Mouse (Mus musculus) kidney, postnatal 4 days (tissue): ENCODE measurements around the gene Atf6.
A peak's percentile ranks its signal among the peaks of the same experiment; 100 is the strongest.

Experiments used
- DNase-seq, 2 experiments: peaks; one replicate each; pipeline ENCODE4 v3.0.0; 2021; ENCODE audit warnings: mixed read lengths in 2 of 2

The Atf6 gene

DNA sequence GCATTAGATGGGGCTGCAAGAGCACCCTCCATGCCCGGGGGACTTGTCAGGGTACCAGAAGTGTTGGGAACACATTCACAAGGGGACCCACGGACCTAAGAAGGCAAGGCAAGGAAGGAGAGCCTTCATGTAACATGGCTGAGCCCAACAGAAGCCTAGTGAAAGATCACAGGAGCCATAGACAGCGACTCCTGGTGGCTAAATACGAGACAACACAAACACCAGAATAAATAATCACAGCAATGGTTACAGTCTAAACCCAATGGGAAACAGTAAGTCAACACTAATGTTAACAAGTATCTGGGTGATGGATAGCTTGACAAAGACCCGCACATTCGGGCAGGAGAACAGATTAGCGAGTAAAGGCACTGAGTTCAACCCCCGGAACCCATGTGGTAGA lies 23.2 kb downstream of the Atf6 start:
- peak; percentile 24 to 29 for DNase-seq

DNA sequence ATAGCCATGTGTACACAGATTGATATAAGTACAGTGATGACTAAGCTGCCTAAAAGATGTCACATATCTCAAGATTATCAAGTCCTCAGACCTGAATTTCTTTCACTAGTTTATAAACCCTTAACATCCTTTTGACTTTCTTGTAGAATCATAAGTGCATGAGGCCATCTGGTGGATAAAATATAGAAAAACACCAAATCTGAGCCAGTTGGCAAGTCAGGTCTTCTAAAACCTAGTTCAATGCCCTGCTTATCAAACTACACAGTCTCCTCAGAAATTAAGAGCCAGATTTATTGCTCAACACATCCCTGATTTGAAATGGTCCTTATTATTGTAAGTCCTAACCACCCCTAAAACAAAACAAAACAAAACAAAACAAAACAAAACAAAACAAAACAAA lies 27.9 kb downstream of the Atf6 start:
- no peak for DNase-seq

DNA sequence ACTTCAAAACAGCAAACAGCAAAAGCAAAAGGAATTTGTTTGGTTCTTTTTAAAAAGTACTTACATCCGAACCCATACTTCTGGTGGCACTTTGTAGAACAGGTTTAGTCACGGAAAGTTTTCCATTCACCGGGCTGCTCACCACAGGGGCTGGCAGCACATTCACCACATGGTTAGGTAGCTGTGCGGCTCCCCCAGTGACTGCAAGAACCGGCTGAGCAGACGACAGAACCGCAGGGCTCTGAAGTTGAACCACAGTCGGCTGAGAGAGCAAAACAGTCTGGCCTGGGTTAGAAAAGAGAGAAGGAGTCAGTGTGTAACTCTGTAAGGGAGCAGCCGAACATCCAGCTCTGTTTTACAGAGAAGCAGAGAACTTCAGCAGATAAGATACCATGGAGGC lies 32.8 kb downstream of the Atf6 start:
- peak; percentile 29 to 56 for DNase-seq

DNA sequence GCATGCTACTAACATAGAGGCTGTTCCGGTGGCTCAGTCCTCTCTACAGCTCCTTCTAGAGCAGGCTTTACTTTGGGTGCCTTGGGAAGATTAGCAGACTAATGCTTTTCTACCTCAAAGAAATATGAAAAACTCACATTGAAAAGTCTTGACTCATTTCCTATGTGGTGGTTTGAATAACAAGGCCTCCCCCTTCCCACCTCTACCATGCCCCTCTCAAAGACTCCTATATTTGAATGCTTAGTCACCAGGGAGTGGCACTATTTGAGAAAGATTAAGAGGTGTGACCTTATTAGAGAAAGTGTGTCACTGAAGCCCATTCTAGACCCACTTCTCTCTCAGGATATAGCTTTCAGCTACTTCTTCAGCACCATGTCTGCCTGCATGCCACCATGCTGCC lies 37.8 kb downstream of the Atf6 start:
- DNase-seq: no peak

DNA sequence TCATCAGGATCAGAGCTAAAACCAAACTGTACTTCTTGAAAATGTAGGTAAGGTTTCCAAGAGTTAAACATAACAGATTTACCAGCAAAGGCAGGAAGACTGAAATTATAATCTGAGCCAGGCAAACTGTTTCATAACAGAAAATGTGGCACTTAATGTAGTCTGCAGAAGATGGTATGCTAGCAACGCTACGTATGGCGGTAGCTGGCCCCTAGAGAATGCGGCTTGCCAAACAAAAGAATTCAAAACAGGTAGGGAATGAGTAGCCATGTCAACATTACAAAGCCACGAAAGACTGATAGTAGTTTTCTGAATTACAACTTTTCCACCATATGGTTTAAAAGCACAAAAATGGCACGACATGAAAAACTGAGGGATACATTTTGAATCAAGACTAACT lies 38.2 kb downstream of the Atf6 start:
- DNase-seq: no peak

DNA sequence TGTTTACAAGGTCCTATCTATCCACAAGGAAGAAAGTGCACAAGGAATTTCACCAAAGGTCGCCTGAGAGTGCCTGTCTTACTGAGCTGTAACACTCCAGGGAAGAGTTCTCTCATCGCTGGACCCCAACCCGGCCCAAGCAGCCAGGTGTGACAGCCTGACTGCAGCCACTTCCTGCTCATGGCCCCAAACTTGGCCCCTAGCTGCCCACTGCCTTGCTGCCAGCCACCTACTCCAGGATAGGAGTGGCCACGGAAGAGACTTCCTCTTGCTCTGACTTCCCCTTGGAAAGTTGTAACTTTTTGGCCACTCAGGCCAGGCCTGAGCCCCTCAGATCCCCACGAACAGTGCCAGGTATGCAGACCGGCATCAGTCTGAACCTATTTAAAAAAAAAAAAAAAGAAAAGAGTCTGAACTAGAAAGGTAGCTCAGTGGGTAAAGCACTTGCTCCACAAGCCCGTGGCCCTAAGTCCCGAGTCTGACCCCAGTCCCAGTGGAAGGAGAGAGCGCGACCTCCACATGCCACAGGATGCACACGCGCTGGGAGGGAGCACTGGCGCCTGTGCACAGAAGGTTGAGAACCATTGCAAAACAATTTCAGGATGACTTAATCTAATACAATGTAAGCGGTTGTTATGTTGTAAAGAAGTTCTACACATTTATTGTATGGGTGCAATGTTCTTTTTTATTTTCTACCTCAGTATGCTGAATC lies 47.3 kb downstream of the Atf6 start:
- peak; percentile 20 to 39 for DNase-seq

DNA sequence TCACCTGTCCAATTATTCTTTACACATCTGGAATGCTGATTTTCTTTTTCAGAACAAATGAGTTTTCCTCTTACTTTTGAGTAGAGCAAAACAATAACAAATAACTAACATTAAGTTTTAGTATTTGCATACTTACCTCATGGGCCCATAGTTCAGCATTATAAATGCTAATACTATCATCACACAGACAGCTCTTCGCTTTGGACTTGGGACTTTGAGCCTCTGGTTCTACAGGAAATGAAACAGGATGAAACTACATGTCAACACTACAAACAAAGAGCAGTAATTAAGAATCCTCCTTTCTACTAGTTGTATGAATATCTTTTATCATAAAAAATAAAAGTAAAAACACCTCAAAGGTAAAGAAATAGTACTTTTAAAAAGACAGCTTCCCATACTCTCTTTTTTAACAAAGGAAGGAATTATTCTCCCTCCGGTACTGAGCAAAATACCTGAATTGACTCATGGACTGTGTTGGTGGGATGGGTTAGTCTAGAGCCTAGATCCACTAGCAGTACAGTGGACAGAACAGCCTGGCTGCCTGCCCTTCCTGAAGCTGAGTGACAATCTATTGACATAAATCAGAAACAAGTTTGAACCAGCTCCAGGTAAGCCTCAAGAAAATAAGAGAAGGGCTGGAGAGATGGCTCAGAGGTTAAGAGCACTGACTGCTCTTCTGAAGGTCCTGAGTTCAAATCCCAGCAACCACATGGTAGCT lies 52.1 kb downstream of the Atf6 start:
- DNase-seq: no peak

DNA sequence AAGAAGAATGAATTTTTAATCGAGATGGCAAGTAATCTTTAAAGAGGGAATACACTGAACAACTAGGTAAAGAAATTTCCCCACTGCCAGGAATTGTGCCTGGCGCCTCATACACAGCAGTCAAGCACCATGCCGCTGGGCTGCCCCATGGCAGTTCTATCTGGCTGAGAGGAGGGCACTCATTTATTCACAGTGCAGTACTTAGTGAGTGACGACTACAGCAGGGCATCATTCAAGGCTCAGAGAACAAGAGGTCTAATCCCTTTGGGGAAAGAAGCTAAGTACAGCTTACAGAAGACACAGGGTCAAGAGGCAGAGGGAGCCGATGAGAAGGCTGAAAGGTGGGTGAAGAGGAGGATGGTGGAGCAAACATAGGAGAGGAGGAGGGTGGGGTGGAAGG lies 54.7 kb downstream of the Atf6 start:
- DNase-seq: no peak

DNA sequence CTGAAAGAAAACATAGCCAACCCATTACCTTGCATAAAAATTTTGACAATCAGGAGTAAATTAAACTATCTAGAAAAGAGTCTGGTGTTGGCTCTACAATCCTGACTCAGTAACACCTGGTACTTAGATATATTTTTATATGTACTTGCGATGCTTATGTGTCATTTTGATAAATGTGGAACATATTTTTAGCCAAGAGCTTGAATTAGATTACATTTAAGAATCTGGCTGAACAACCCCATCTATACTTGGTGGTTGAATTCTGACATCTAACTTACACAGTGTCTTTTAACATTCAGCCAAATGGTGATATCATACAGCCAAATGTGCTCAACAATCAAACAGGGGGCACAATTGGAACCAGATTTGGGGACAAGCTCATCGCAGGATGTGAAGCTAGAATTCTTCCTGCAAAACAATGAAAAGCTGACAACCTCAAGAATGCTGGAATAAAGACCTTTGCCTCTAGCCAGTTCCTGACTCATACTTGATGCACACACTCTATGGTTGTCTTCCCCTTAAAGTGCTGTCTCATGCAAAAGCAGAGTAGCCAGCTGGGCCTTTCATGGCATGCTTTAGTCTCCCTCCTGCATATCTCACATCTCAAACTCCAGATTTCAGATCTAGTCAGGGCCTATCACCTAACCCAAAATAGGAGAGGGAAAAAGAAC lies 59.8 kb downstream of the Atf6 start:
- no peak for DNase-seq

DNA sequence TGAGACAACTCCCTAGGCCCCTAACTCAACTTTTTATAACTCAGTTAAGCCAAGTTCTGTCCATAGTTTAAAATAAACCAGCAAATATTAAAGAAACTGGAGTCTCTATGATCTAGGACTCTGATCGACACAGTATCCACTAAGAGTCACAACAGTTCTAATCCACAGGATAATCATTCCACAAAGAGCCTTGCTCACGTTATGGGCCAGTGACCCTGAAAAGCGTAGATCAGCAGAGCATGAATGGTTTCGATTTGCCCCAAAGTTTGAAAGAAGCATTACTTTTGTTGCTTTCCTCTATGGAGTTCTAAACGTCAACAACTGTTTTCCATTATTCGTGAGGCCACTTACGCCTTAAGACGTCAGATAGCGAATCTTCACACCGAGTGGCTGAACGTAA lies 62.9 kb downstream of the Atf6 start:
- no peak for DNase-seq

DNA sequence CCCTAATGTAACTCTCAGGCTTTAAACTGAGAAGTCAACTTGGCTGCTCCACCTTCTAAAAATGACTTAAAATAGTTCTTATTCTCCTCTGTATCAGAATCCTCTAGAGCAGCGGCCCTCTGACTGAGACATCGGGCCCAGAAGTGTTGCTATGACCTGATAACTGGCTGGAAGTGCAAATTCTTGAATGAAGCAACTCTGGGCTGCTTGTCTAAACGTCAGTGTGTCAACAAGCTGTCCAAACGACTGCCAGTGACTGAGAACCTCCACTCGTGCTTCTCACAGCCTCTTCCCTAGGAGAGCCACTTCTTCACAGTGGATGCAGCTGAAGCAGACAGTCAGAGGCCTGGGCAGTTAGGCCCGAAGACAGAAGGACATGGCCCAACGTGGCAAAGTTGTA lies 64.9 kb downstream of the Atf6 start:
- DNase-seq: no peak

DNA sequence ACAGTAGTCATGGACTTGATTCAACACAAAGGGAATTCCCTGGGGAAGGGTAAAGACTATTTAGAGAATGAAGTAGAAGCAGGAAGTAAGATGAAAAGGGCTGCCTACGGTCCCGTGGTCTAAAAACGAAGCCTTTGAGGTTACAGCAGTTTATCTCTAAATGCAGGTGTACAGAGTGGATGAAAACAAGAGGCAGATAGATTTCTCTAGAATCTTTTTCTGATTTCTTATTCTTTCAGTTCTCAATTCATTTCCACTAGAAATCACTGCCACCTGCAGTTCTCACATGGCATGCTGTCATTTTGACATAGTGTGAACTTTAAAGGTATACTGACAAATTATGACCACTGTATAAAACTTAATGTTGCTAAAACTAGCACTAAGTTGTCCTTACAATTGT lies 66.9 kb downstream of the Atf6 start:
- no peak for DNase-seq

DNA sequence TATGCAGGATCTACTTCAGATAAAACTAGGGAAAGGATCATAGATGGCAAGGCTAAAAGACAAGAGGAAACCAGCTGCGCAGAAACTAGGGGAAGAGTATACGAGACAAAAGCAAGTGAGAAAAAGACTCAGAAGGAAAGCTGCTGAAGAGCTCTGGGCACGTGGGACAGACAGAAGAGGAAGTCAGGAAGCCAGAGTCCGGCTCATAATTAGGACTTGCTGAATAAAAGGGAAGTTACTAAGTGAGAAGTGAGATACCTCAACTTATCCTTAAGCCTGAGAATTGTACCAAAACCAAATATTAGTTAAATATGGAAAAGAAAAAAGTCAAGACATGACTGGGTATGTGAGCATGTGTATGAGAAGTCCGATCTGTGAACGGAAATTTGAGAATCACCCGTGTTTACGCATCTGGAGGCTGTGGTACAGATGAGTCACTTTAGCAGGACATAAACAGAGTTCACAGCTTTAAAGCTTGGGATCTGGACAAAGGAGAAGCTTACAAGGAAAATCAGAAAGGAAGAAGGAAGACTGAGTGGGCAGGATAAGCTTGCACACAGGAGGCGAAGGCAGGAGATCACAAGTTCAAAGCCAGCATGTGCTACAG lies 71.7 kb downstream of the Atf6 start:
- no peak for DNase-seq

DNA sequence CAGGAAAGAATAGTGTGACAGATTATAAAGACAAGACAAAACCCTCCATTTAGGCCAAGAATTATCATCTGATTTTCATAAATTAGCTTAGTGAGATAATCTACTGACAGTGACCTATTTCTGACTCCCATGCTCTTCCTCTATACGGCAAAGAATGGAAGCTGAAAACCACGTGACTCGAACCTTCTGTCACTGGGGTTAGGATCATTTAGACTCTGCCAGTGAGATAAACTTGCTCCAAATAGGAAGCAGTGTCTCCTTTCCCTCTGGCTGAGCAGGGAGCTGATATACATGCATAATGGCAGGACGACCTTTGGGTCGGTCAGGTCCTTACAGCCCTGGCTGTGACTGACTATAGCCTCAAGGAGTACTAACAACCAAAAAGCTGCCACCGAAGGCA lies 76.0 kb downstream of the Atf6 start:
- no peak for DNase-seq

DNA sequence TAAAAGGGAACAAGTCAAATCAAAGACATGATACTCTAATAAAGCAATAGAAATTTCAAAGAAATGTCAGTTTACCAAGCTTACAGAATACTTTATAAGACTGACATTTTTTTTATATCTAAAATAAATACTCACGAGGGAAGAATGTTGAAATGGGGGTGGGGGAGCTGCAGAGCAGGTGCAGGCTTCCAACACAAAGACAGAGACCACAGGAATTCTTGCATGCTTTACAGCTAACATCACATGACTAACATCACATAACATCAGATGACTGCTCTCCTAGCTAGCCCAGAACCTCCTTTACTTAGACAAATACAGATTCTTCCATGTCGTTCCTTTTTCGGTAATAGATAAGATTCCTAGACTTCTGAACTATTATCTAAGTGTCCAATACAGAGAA lies 76.6 kb downstream of the Atf6 start:
- no peak for DNase-seq

DNA sequence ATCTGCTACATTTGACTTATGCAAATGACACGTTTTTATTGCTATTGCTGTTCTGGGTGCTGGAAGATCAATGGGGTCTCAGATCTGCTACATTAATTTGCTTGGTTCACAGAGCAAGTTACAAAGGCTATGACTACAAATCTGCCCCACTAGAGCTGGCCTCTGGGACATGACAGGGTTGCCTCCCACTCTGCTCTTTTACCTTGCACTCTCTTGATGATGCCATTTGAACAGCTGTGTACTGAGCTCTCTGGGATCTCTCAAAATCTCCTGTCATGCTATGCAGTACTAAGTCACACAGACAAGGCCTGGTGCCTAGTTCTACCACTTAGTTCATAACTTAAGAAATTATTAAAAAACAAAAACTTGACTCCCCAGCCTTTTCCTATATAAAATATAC lies 79.9 kb downstream of the Atf6 start:
- DNase-seq: no peak

DNA sequence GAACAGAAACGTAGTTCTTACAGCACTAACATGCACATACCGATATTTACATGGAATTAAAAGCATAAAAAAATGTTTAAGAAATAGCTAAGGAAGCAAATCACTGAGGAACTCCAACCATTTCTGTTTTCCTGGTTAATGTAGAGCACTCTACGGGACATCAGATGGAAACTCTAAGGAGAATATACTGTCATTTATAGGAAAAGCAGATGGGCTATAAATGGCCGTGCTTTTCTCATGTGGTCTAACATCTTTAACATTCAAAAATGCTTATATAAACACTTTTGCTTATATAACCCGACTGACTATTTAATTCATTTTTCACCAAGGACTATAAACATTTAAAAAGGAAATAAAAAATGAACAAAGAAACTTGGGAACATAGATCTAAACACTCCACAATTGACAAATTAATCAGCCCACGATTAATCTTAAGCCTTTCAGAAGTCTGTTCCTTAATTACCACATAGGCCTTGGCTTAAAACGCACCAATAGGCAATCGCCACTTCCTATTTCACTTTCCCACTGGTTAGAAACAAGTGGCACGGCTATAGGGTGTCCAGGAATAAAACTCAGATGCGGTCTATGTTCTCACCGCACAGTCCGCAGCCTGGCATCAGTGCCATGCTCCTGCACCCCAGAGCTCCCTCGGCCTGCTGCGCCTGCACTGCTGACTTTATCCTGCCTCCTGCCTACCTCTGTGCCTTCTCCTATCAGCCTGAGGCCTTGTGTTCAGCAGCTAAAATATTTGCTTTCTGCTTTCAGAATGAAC lies 80.8 kb downstream of the Atf6 start:
- DNase-seq: no peak

DNA sequence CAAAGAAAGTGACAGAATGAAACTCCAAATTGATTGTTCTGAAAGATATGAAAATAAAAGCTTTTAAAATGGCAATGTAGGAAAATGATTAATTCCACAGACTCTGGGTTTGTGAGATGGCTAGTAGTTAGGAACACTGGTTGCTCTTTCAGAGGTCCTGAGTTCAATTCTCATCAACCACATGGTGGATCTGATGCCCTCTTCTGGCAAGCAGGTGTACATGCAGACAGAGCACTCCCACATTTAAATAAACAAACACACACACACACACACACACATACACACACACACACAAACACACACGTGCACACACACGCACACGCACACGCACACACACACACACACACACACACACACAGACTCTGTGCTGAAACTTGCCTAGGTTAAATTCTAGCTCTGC lies 89.9 kb downstream of the Atf6 start:
- DNase-seq: no peak

DNA sequence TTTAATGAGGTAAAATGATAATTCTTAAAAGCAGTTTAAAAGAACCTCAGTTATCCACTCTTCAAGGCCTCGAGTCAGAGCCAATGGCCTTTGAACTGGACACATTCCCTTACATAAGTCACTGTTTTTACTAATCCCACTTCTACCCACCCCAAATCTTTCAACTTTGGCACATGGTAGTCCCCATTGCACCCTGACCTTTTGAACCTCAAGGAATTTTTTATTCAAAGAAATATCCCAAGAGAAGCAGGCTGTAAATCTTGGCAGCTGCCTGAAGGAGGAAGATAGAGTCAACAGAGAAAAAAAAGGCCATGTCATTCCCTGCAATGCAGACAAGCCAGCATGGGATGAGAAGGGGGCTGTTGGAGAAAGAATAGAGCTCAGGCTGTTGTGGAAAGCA lies 93.1 kb downstream of the Atf6 start:
- no peak for DNase-seq

DNA sequence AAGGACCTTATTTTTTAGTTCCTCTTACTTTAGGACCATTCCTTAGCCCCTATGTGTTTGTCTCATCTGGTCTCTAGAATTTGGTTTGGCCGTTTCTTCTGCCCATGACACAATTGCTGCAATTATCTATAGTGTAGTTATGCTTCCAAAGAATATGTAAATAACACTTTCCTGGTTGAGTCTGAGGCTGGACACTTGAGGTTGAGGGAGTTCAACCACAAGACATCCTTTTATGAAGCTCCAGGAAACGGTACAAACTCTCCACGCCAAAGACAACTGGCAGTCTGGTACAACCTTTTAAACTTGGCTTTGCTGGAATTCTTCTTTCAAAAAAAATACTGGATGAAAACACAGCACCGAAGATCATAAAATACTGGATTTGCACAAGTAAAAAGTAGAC lies 94.1 kb downstream of the Atf6 start:
- DNase-seq: no peak

DNA sequence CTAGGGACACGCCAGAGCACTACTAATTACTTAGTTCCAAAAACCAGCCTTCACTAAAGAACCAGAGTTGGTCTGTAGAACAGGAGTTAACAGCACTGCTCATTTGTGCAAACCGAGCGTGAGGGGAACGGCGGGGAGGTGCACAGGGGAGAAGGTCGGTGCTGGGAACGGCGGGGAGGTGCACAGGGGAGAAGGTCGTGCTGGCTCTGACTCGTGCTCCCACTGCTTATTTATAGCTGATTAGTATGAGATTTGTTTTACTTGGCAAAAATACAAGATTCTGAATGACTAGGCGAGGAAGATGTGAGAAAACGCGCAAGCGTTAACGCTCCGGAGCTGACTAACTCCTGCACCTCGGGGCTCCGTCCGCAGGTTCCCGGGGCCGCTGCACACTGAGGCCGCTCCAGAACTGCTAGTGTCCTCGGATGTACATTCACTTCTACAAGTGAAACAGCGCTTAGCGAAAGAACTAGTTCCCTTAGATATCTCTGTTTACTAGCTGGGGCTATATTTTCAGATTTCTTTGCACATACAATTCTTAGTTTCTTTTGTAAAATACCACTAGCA lies 96.1 kb downstream of the Atf6 start:
- DNase-seq: peak; percentile 43 to 55

DNA sequence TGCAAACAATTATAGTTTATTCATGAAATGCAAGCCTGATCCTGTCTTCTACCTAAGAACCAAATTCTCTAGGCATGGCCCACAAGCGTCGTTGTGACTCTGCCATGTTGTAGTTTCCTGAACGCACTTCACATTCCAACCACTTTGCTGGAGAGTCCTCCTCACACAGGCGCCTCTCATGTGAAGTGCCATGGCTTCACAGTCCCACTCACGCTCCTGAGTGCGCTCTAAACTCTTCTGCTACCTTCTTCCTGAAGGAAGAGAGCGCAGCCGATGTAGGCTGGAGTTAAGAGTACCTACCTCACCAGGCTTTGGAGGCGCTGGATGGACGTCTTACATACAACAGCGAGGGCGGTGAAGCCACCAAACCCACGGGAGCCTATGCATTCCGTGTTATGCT lies 96.9 kb downstream of the Atf6 start:
- no peak for DNase-seq

DNA sequence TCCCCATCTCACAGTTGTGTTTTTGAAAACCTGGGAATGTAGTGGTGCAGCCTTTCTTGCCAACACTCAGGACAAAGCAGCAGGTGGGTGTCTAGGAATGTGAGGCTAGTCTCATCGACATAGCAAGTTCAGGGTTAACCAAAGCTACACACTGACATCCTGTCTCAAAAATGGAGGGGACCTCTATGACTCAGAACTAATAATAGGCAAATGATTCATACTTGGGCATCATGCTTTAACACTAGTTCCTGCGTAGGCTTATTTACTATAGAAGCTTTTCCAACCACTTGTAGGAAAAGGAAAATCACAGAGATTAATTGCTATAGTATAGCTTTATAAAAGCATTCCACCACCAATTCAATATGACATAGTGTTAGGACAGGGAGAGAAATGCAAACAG lies 100.6 kb downstream of the Atf6 start:
- no peak for DNase-seq
